Mouse (Mus musculus) forebrain, embryonic 11.5 days (tissue): ENCODE results near the gene Cyp1a2. TPM values are rescaled to one million over a fixed set of nuclear protein-coding genes. Genes with fewer than 3 reads are reported as not detected.
A peak's percentile ranks its signal among the peaks of the same experiment; 100 is the strongest.

Source experiments
- ATAC-seq: fragments of 200-750 bp; cut with Nextera tagmentation; replicated peaks from 2 replicates; pipeline ENCODE4 v1.8.0; 2017; ENCODE audit warnings: moderate TSS enrichment; ENCODE audit not compliant: low FRiP score
- DNase-seq: peaks from one replicate; pipeline ENCODE4 v3.0.0-alpha.2; 2017; ENCODE audit warnings: low spot score
- H3K27ac ChIP-seq: fragments of 300-500 bp; sonication (generic); 2 replicates; pipeline ENCODE4 v1.5.1; 2014; ENCODE audit warnings: low read depth, low read length
- H3K27me3 ChIP-seq: fragments of 300-500 bp; sonication (generic); 2 replicates; pipeline ENCODE4 v1.6.1; 2014; ENCODE audit warnings: mild to moderate bottlenecking, low read length, mixed read lengths; ENCODE audit not compliant: control insufficient read depth, insufficient read depth
- H3K36me3 ChIP-seq: fragments of 300-500 bp; sonication (generic); 2 replicates; pipeline ENCODE4 v1.6.1; 2014; ENCODE audit warnings: mild to moderate bottlenecking, low read length, moderate library complexity, mixed read lengths; ENCODE audit not compliant: control insufficient read depth, insufficient read depth
- H3K4me1 ChIP-seq: fragments of 300-500 bp; sonication (generic); replicated peaks from 2 replicates; pipeline ENCODE4 v1.6.1; 2014; ENCODE audit warnings: low read length, mixed read lengths; ENCODE audit not compliant: control insufficient read depth, insufficient read depth
- H3K4me2 ChIP-seq: fragments of 300-500 bp; sonication (generic); 2 replicates; pipeline ENCODE4 v1.6.1; 2014; ENCODE audit warnings: low read depth, mild to moderate bottlenecking, low read length, moderate library complexity, mixed read lengths; ENCODE audit not compliant: severe bottlenecking
- H3K4me3 ChIP-seq: fragments of 300-500 bp; sonication (generic); 2 replicates; pipeline ENCODE4 v1.5.1; 2014; ENCODE audit warnings: low read depth, low read length
- H3K9ac ChIP-seq: fragments of 300-500 bp; sonication (generic); 2 replicates; pipeline ENCODE4 v1.6.1; 2014; ENCODE audit warnings: low read length
- H3K9me3 ChIP-seq: fragments of 300-500 bp; sonication (generic); 2 replicates; pipeline ENCODE4 v1.6.1; 2016; ENCODE audit warnings: low read length, mixed read lengths; ENCODE audit not compliant: control insufficient read depth
- WGBS: fragments of 180-500 bp; shearing (Covaris S2); extraction: QIAGEN DNeasy Blood & Tissue Kit; methylation state at CpG from one replicate; pipeline ENCODE4 v1.1.7; 2014; 5-methylcytosine and 5-hydroxymethylcytosine counted together
- polyA plus RNA-seq: library from polyadenylated mRNA; unstranded; fragments of >200 nt; fragmentation: Nextera tagmentation; extraction: Ambion mirVana; gene quantifications from 2 replicates; pipeline ENCODE4 v1.2.1, GENCODE M21; 2014

Gene Cyp1a2
- polyA plus RNA-seq, 1 experiment from 2014 or later, result not detected

DNA sequence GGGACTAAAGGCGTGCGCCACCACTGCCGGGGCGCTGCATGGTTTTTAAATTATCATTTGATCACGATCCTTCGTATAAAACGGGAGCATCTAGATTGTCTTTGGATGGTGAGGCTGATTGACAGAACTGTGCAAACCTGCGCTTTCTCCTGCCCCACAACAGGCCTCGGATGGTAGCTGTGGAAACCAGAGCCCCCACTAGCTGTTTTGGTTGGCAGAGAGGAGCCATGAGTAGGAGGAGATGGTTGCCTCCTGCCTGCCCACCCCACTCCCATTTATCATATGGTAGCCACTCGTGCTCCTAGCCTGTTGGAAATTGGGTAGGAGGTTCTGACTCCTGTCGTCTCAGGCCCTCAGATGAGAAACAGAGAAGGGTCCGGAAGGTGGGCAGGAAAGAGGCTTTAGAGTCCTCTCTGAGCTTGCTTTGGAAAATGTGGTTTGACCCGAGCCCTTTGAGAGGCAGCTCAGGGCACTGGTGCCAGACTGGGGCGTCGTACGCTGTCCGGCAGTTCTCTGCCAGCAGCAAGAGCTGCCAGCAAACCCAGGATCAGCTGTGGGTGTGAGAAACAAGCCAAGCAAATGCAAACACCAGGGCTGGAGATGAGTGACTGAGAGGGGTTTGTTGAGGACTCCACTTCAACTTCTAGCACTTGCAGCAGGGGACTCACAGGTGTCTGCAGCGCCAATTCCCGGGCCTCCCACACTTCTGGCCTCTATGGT is 26.7 kb downstream of the Cyp1a2 start:
- Histone ChIP-seq H3K27me3 (0 out of 2 replicates have a peak, but pooled peaks cover 3% of the 10 kb centered on the region), H3K9me3 (no peaks in the 10 kb centered on the region), H3K4me2 (no peak overlapping the region), H3K27ac (no peak overlapping the region), H3K9ac (no peak overlapping the region), H3K4me1 (peaks cover 3% of the 10 kb centered on the region; the same call in 1 of the 2 replicates), H3K4me3 (no peak overlapping the region), H3K36me3 (no peaks in the 10 kb centered on the region)
- DNase-seq (no peak), ATAC-seq (no peak)
- 88% methylated on average over 19 of the region's 19 CpGs for WGBS

DNA sequence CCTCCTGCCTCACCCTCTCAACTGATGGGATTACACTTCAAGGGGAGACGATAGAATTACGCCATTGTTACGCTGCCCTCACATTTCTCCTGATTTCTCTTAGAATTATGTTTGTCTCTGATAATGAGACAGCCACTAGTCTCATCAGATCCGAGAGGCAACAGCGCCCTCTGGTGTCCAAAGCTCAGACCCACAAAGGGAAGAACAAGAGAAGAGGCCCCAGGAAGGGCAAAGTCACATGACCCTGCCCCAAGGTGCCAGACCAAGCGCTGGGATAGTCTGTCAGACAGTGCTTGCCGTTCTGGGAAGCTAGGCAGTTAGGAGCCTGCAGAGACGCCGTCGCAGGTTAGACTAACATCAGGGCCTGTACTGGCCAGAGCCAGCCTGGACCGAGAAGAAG is 27.8 kb downstream of the Cyp1a2 start:
- Histone ChIP-seq H3K4me1 (peaks cover 4% of the 10 kb centered on the region; the same call in 1 of the 2 replicates), H3K9ac (peak overlapping the region; percentile 39), H3K36me3 (no peaks in the 10 kb centered on the region), H3K9me3 (no peaks in the 10 kb centered on the region), H3K4me3 (no peak overlapping the region), H3K27me3 (0 out of 2 replicates have a peak, but pooled peaks cover 3% of the 10 kb centered on the region), H3K27ac (no peak overlapping the region), H3K4me2 (peak overlapping the region; percentile 38)
- 4% methylated on average over 11 of the region's 11 CpGs for WGBS
- peak; percentile 96 for DNase-seq
- peak; percentile 80 for ATAC-seq

GRCm38 (mm10) chr9:57654966-57655365 is 28.5 kb downstream of the Cyp1a2 start:
- H3K4me1 ChIP-seq, result peaks cover 6% of the 10 kb centered on the region; the same call in 1 of the 2 replicates
- no peak overlapping the region for H3K27ac ChIP-seq
- no peaks in the 10 kb centered on the region for H3K9me3 ChIP-seq
- 0 out of 2 replicates have a peak, but pooled peaks cover 3% of the 10 kb centered on the region for H3K27me3 ChIP-seq
- ATAC-seq, result no peak
- DNase-seq, result no peak
- no peaks in the 10 kb centered on the region for H3K36me3 ChIP-seq
- H3K9ac ChIP-seq, result no peak overlapping the region
- 92% methylated on average over 1 of the region's 1 CpGs for WGBS
- no peak overlapping the region for H3K4me3 ChIP-seq
- no peak overlapping the region for H3K4me2 ChIP-seq

GRCm38 (mm10) chr9:57653283-57653682 is 30.2 kb downstream of the Cyp1a2 start, which contains the start of gene Csk:
Gene Csk, minus strand, starts transcription at chr9:57653631.
- Histone ChIP-seq H3K9ac (peak within 1 kb of the TSS; percentile 39; the same call in 1 of the 2 replicates), H3K9me3 (no peaks in the 10 kb centered on the region), H3K27me3 (0 out of 2 replicates have a peak, but pooled peaks cover 3% of the 10 kb centered on the region), H3K4me1 (peaks cover 6% of the 10 kb centered on the region; the same call in 1 of the 2 replicates), H3K4me2 (no peak within 1 kb of the TSS), H3K27ac (no peak within 1 kb of the TSS), H3K36me3 (no peaks in the 10 kb centered on the region), H3K4me3 (no peak within 1 kb of the TSS)
- 29% methylated on average over 5 of the region's 5 CpGs for WGBS
- DNase-seq (no peak), ATAC-seq (no peak)

GRCm38 (mm10) chr9:57652855-57653254 is 30.6 kb downstream of the Cyp1a2 start:
- 0 out of 2 replicates have a peak, but pooled peaks cover 3% of the 10 kb centered on the region for H3K27me3 ChIP-seq
- no peaks in the 10 kb centered on the region for H3K9me3 ChIP-seq
- no peak overlapping the region for H3K27ac ChIP-seq
- DNase-seq, result no peak
- H3K4me1 ChIP-seq, result peaks cover 6% of the 10 kb centered on the region; the same call in 1 of the 2 replicates
- H3K4me2 ChIP-seq, result no peak overlapping the region
- 19% methylated on average over 3 of the region's 3 CpGs for WGBS
- peak; percentile 34; the same call in 1 of the 2 replicates for ATAC-seq
- peak overlapping the region; percentile 39; the same call in 1 of the 2 replicates for H3K9ac ChIP-seq
- no peaks in the 10 kb centered on the region for H3K36me3 ChIP-seq
- H3K4me3 ChIP-seq, result no peak overlapping the region

- no peak overlapping the region for H3K9ac ChIP-seq
- no peak for DNase-seq
- H3K4me3 ChIP-seq, result no peak overlapping the region
- 0 out of 2 replicates have a peak, but pooled peaks cover 3% of the 10 kb centered on the region for H3K27me3 ChIP-seq
- WGBS, result 63% methylated on average over 9 of the region's 9 CpGs
- ATAC-seq, result no peak
- H3K27ac ChIP-seq, result no peak overlapping the region
- H3K9me3 ChIP-seq, result no peaks in the 10 kb centered on the region
- H3K4me1 ChIP-seq, result peaks cover 6% of the 10 kb centered on the region; the same call in 1 of the 2 replicates
- no peaks in the 10 kb centered on the region for H3K36me3 ChIP-seq
- no peak overlapping the region for H3K4me2 ChIP-seq
Observed at GRCm38 (mm10) chr9:57652351-57652750, 31.2 kb downstream of the Cyp1a2 start.

- WGBS, result 43% methylated on average over 6 of the region's 6 CpGs
- ATAC-seq (no peak), DNase-seq (no peak)
- Histone ChIP-seq H3K9ac (no peak overlapping the region), H3K4me1 (peaks cover 6% of the 10 kb centered on the region; the same call in 1 of the 2 replicates), H3K36me3 (no peaks in the 10 kb centered on the region), H3K27me3 (0 out of 2 replicates have a peak, but pooled peaks cover 3% of the 10 kb centered on the region), H3K27ac (no peak overlapping the region), H3K4me2 (no peak overlapping the region), H3K4me3 (no peak overlapping the region), H3K9me3 (no peaks in the 10 kb centered on the region)
Observed at GRCm38 (mm10) chr9:57650786-57651311, 32.7 kb downstream of the Cyp1a2 start.

DNA sequence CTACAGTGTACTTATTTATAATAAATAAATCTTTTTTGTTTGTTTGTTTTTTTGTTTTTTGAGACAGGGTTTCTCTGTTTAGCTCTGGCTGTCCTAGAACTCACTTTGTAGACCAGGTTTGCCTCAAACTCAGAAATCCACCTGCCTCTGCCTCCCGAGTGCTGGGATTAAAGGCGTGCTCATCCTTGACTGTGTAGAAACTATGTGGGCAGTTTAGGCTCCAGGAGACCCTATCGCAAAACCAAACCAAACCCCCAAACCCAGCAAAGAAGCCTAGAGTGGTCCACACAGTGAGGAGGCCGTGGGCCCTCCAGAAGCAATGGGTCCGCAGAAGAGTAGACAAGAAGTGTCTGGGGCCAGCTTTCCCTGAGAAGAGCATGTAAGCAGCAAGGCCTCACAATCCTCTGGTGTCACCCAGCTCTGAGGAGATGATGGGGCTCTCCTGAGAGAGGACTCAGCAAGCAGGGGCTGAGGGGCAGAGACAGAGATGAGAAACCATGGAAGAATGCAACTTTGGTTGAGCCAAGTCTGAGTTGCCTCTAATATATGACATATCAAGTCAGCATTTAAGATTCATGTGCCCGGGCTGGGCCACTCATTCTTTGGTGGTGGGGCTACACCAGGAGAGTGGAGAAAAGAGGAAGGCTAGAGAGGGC is 33.2 kb downstream of the Cyp1a2 start:
- Histone ChIP-seq H3K4me2 (no peak overlapping the region), H3K27ac (no peak overlapping the region), H3K4me1 (peaks cover 4% of the 10 kb centered on the region; the same call in 1 of the 2 replicates), H3K4me3 (no peak overlapping the region), H3K27me3 (0 out of 2 replicates have a peak, but pooled peaks cover 3% of the 10 kb centered on the region), H3K36me3 (no peaks in the 10 kb centered on the region), H3K9me3 (no peaks in the 10 kb centered on the region), H3K9ac (no peak overlapping the region)
- WGBS, result 95% methylated on average over 6 of the region's 6 CpGs
- DNase-seq (no peak), ATAC-seq (no peak)
